Mouse (Mus musculus) lung, adult 2 months (tissue): ENCODE data around the gene Gins3.

Experiments
- CTCF ChIP-seq: fragments of 200-500 bp; IDR thresholded peaks from 2 replicates; pipeline ENCODE4 v1.5.1; 2011; ENCODE audit warnings: mild to moderate bottlenecking, low read length, control low read depth; ENCODE audit not compliant: insufficient read depth
- POLR2A ChIP-seq: fragments of 200-500 bp; IDR thresholded peaks from 2 replicates; pipeline ENCODE4 v1.6.1; 2011; ENCODE audit warnings: low read depth, mild to moderate bottlenecking, control low read depth, low read length, borderline replicate concordance; ENCODE audit errors: extremely low read depth

DNA sequence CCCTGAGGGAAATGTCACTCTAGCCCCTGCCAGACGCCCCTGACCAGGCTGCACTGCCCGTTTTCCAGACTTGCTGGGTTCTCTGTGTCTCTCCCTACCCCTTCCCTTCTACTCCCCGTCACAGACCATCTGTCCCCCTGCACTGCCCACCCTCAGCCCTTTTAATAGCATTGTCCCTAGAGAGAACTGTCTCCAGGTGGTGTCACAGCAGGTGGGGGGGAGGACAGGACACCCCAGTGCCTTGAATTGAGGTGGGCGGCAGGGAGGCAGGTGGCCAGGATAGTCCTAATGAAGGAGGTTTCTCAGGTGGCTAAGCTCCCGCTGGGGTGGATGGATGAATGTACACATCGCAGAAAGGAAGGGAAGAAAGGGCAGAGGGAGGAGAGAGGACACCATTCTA, 61.4 kb downstream of the Gins3 start:
- TF ChIP-seq POLR2A (no peak), CTCF (no peak)
